Mouse (Mus musculus) layer of hippocampus, adult 11-12 months (tissue): ENCODE data around the gene Fbxw19.
"Not testable (repeated sequence)": the region's sequence is repeated elsewhere in the genome, so short reads cannot be mapped to it uniquely, and the experiment has no call there.

Experiments used
- DNase-seq: peaks from one replicate; pipeline ENCODE4 v3.0.0; 2022; ENCODE audit warnings: low spot score

The Fbxw19 gene

DNA sequence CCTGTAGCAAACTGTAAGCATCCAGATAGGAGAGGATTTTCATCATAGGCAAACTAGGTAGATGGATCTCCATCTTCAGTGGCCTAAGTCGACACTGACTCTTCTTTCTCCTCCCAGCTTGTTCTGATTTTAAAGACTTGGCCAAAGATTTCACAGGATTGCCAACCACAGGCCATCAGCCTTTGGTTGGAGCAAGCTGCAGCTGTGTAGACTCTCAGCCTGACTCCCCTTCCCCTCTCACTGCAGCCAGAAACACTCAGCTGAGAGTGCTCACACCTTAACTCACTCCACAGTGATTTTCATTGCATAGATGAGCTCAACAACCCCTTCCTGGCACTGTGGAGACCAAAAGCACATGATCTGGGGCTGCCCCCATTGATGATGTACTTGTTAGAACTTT, at the start of gene Fbxw19:
Fbxw19 (minus strand) TSS at position 101 of the 400 bp plus-strand sequence.
- DNase-seq, result not testable (repeated sequence)

DNA sequence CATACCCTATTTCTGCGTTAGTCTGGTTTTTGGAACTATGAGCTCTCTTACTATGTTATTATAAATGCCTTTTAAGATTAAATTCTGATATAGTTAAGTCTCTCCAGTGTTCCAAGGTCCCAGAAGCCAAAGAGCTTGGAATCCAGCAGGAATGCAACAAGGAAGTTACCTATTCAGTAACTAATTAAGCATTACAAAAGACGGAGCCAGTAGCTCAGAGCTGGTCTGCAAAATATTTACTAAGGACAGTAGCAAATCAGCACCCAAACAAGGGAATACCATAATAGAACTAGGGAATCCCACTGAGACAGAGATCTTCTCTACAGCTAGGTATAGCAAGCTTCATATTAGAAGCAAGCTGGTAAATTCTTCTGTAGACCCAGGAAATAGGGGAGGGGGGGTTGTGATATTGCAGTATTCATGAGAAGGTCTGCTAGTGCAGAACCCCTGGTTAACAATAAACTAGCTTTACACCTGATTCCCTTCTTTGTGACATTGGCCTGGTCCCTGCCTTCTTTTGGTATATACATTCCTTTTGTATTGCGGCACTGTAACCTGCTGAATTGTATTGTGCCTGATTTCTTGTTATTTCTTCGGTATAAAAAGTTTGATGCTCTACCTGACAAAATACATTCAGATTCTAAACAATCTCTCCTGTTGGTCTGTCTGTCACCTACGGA, 27.9 kb upstream of the Fbxw19 start:
- no peak for DNase-seq

DNA sequence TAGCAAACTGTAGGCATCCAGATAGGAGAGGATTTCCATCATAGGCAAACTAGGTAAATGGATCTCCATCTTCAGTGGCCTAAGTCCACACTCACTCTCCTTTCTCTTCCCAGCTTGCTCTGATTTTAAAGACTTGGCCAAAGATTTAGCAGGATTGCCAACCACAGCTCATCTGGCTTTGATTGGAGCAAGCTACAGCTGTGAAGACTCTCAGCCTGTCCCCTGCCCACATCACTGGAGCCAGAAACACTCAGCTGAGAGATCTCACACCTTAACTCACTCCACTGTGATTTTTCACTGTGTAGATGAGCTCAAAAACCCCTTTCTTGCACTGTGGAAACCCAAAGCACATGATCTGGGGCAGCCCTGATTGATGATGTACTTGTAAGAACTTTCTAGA, 46.6 kb downstream of the Fbxw19 start, which contains the start of gene Fbxw16:
Fbxw16 (minus strand) TSS at position 101 of the 400 bp plus-strand sequence.
- DNase-seq, result no peak

DNA sequence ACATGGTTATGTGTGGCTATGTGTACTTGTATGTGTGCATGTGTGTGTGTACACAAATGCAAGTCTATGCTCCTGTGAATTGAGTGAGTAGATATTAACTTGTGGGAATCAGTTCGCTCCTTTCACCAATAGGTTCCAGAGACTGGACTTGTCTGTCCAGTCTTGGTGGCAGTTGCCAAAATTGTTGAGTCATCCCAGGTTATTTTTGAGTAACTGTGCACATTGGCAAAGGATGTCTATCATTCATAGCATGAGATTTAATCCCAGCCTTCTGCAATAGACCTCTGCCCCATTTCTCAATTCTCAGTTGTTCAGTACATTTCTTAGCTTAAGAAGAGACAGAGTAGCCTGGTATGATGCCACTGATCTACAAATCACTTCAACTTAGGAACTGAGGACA, 62.7 kb downstream of the Fbxw19 start:
- DNase-seq, result no peak
